Mouse (Mus musculus): ENCODE results near the gene Smim6.

The Smim6 gene

DNA sequence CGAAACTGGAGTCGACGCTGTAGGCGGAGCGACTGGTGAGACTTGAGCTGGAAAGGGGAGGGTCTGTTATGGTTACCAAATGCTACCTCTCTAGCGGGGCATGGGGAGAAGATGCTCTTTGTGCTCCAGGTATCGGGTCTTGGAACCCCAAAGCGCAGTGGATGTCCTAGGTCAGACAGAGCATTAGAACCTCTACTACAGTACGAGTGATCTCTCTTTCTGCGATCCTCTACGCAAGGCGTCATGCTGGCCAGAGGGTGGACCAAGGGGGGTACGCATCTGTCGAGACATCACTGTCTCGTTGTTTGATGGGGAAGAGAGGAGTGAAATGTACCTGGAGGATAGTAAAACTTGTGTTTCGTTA, 21.9 kb downstream of the Smim6 start:
- no peak for DNase-seq (ENCODE audit: low spot score in 2 of 2)

DNA sequence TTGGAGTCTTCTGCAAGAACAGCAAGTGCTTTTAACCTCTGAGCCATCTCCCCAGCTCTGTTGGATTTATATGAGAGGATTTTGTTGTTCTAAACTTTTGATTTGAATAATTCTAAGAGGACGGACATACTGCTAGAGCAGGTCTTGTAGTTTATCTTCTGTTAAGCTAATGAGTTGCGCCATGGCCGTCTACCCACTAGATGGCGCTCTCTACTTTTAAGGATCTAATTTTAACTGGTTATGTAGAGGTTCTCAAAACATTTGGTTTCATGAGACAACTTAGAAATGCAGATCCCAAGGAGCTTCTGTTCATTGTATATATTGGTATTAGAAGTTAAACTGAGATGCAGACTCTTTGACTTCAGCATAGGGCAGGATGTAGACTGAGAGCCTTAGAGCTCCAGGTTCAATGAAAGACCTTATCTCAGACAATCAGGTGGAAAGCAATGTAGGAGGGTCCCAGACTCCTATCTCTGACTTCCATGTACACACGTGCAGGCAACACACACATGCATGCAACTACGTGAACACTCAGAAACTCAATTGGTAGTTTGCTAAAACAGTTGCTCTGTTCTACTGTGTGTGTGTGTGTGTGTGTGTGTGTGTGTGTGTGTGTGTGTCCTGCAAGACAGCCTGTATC, 28.0 kb downstream of the Smim6 start:
- no peak for DNase-seq (ENCODE audit: low spot score in 2 of 2)

DNA sequence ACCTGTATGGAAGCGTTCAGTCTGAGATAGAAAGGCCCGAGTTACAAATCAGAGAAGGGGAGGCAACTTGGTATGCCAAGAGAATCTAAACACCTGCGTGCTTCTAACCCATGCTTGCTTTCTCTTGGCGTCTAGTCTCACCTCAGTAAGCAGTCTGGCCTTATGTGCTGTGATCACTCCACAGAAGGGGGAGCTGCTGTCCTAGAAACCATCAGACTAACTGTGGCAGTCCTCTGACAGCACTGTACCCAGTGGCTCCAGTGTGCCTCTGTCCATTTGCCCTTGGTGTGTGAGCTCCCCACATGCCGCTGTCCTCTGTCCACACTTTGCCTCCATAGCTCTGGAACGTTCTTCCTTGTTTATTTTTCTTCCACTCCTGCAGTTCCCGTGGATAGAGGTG, 30.2 kb downstream of the Smim6 start:
- DNase-seq (ENCODE audit: low spot score in 2 of 2), result no peak

DNA sequence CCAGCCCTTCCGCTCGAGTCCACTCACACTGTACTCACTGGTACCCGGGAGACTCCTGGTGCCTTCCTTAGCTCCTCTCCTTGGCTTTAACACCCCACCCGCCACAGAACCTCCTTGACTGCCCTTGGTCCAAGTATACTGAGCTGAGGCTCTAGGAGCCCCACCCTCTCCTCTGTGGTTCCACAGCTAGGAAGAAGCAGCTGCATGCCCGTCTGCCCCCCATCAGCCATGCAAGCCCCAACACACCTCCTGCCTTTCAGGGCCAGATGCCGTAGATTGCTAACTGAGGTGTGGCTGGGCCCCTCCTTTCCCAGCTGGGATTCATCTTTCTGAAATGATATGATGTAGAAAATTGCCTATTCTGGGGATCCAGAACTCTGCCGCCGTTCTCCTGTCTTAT, 33.4 kb downstream of the Smim6 start:
- DNase-seq (ENCODE audit: low spot score in 2 of 2), result no peak

DNA sequence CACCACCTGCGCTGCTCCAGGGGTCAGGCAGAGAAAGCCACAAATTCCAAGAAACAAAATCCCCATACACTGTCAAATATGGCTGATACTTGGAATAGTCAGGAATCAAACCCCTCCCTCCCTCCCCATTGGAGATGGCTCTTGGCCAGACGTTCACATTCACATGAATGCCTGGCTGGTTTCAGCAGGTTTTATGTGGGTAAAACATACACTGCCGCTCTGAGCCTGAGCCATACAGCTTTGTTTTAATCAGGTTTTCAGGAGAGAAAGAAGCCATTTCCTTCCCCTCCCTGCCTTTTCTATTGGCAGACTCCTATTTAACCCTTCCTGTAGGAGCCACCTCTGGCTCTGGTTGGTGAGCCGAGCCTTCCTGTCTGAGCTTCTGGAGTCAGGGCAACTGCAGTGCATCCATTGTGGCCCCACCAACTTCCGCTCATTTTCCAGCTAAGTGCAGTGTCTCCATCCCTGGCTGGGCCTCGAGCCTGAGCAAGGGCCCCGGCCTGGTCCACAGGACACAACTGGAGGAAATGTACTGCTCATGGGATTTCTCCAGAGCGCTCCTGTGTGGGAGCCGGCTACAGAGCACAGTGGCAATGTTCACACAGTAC, 34.5 kb downstream of the Smim6 start:
- no peak for DNase-seq (ENCODE audit: low spot score in 2 of 2)

DNA sequence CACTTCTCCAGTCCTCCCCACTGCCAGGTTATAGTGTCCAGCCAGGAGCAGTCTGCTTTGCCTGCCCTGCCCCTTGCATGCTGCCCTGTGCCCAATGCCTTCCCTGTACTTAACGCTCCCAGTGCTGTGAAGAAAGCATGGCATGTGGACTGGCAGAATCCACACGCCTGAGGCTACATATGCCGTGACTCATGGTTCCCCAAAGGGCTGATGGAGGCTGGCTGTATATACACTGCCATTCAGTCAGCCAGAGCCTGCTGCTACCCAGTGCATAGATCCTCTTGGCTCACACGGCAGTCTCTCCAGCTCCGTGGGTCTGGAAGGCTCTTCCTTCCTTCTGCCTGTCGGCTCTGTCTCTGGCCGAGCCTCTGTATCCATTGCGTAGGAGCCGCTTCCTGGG, 36.5 kb downstream of the Smim6 start:
- DNase-seq (ENCODE audit: low spot score in 2 of 2), result no peak

DNA sequence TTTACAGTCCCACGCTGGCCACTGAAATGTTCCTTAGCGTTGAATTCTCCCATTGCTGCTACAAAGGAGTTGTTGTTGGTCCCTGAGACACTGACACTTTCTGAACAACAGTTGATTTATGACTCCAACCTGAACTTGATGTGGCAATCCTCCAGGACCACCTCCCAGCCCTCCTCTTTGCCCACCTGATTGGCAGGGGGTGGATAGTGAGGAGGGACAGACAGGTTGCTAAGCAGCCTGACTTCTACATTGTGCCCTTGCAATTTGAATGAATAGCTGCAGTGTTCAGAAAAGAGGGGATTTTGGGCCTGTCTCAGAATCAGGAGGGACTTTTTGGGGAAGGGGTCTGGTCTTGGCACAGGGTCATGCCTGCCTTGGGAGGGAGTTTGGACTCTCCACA, 38.9 kb downstream of the Smim6 start:
- no peak for DNase-seq (ENCODE audit: low spot score in 2 of 2)

DNA sequence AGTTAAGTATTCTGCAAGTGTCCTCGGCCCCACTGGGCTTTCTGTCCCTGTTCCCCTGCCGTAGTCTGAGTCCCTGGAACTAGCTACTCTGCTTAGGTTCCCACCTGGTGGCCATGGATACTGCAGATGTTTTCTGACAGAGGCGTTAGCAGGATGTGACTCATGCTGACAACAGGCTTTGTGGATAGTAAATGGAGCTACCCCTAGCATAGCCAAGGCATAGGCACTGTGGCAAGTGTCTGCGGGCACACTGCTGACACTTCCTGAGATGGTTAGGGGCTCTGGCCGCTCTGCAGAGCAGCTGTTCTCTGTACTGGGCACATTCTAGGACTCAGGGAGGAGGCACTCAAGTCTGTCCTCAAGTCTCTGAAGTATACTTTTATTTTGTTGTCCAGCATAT, 42.9 kb downstream of the Smim6 start:
- DNase-seq (ENCODE audit: low spot score in 2 of 2), result no peak

DNA sequence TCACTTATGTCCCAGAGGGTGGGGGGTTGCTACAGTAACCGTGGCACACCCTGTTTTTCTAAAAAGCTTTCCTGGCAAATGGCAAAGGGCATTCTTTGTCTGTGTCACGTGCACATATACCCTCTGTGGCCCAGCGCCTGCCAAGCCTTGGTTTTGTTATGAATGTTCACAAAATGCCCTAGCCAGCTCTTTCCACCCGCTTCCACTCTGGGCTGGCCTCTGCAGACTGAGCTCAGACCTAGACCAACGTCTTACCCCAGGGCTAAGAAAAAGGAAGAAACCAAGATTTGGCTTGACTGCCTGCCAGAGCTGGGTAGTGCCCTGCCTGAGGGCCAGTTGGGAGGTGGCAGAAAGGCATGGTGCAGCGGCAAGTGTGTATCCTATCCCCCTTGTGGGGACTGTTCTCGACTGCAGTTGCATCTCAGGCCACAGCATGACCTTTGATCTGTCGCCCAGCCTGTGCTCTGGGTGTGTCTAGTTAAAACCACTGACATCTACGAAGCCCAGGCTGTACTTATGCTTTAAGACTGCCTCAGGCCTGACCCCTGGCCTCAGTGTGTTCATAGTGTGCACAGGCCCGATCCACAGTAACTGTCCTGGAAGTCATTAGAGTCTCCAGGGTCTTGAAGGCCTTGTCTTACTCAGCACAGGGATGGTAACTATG, 43.5 kb downstream of the Smim6 start:
- no peak for DNase-seq (ENCODE audit: low spot score in 2 of 2)

DNA sequence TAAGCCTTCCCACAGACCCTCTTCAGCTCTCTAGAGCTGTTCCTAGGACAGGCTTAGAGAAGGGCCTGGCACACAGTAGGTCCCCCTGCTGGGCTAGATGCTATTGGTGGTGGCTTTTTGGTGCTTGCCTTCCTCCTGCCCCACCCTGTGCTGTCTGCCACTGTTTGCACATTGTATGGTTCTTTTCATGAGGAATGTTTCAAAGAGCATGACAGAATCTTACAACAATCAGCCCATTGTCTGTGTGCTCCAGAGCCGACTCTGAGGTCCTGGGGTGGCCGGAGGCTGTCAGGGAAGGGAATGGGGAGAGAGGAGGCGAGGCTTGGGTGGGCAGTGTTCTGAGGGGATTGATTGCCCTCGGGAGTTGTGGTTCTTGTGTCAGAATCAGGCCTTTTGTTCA, 44.6 kb downstream of the Smim6 start:
- no peak for DNase-seq (ENCODE audit: low spot score in 2 of 2)

DNA sequence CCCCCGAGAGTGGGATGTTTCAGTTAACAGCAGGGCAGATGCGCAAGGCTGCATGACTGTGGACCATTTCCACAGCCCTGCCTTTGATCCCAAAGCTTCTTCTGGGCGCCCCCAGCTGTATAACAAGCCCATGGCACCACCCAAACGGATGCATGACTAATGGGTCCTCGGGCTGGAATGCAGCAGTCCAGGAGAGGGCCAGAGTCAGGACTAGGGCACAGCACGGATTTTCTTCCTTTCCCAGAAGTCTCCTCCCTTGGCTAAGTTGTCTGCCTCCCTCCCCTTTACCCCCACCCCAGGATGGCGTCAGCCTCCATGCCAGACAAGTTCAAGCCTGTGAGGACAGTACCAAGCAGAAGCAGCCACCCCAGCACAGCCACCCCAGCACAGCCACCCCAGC, 46.2 kb downstream of the Smim6 start:
- DNase-seq (ENCODE audit: low spot score in 2 of 2), result no peak

DNA sequence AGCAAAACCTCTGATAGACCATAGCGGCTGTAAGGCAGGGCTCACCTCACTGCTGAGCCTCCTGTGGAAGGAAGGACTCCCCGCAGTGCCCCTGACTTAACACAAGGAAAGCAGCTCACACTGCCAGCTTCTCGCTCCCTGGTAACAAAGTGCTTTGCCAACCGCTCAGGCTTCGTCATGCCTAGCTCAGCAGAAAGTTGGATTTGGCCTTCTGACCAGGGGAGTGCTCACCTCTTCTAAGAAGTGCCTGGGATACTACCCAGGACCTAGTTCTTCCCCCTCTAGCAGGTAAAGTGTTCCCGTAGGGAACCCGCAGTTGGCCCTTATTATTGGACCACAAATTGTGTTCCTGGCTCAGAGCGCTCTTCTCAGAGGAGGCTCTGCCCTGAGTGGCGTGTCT, 47.2 kb downstream of the Smim6 start:
- no peak for DNase-seq (ENCODE audit: low spot score in 2 of 2)

DNA sequence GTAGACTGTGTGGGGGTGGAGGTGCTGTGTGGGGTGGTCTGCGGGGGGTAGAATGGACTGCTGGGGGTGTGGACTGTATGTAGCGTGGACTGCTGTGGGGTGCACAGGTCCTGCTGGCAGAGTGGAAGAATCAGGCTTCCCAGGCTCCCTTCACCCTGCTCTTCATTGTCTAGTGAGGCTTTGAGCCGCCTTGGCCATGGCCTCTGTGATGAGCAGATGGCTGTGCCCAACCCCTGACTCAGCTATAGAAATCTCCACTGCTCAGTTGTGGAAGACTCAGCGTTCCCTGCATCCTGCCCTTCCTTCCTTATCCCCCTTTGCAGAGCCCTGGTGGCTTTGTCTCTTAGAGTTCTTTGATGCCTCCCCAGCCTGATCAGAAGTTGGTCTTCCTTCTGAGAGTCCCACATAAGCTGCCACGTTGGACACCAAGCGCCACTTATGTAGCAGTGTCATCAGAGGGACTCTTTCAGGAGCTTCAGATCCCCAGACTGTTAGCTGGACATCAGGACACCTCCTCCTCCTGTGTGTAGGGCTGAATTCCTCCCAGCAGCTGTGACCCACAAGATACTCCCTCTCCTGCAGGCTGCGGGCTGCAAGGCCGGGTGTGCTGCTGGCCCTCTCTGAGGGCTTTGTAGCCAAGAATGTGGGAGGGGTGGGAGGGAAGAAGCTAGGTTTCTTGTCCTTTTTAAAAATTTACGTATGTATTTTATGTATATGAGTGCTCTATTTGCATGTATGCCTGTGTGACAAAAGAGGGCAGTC, 51.0 kb downstream of the Smim6 start:
- no peak for DNase-seq (ENCODE audit: low spot score in 2 of 2)

Data from urinary bladder, postnatal 4 days (tissue).